Mouse (Mus musculus) midbrain, postnatal 0 days (tissue): Measurements from ENCODE around the gene Igsf23. TPM values are rescaled to one million over a fixed set of nuclear protein-coding genes. Genes with fewer than 3 reads are reported as not detected.

ENCODE experiments used
- ATAC-seq: fragments of 200-750 bp; cut with Nextera tagmentation; 2 replicates; pipeline ENCODE4 v1.8.0; 2017; ENCODE audit warnings: moderate number of reproducible peaks, mild to moderate bottlenecking, moderate TSS enrichment, moderate library complexity; ENCODE audit not compliant: low FRiP score
- DNase-seq: peaks from one replicate; pipeline ENCODE4 v3.0.0-alpha.2; 2015; ENCODE audit warnings: low spot score
- H3K27ac ChIP-seq: fragments of 300-500 bp; sonication (generic); 2 replicates; pipeline ENCODE4 v1.5.1; 2014; ENCODE audit warnings: low read depth, mild to moderate bottlenecking, low read length, mixed read lengths
- H3K27me3 ChIP-seq: fragments of 300-500 bp; sonication (generic); 2 replicates; pipeline ENCODE4 v1.6.1; 2014; ENCODE audit warnings: low read length, control low read depth, mixed read lengths; ENCODE audit not compliant: insufficient read depth
- H3K36me3 ChIP-seq: fragments of 300-500 bp; sonication (generic); 2 replicates; pipeline ENCODE4 v1.6.1; 2014; ENCODE audit warnings: low read length, control low read depth, mixed read lengths; ENCODE audit not compliant: insufficient read depth
- H3K4me1 ChIP-seq: fragments of 300-500 bp; sonication (generic); 2 replicates; pipeline ENCODE4 v1.6.1; 2014; ENCODE audit warnings: mild to moderate bottlenecking, control low read depth, antibody characterized with exemption, low read length, mixed read lengths; ENCODE audit not compliant: insufficient read depth
- H3K4me2 ChIP-seq: fragments of 300-500 bp; sonication (generic); 2 replicates; pipeline ENCODE4 v1.6.1; 2014; ENCODE audit warnings: low read depth, mild to moderate bottlenecking, low read length, mixed read lengths; ENCODE audit not compliant: poor library complexity, severe bottlenecking
- H3K4me3 ChIP-seq: fragments of 300-500 bp; sonication (generic); 2 replicates; pipeline ENCODE4 v1.5.1; 2014; ENCODE audit warnings: low read depth, mild to moderate bottlenecking, low read length, moderate library complexity
- H3K9ac ChIP-seq: fragments of 300-500 bp; sonication (generic); replicated peaks from 2 replicates; pipeline ENCODE4 v1.6.1; 2014; ENCODE audit warnings: mild to moderate bottlenecking, low read length, moderate library complexity, mixed read lengths; ENCODE audit not compliant: poor library complexity, severe bottlenecking
- H3K9me3 ChIP-seq: fragments of 300-500 bp; sonication (generic); 2 replicates; pipeline ENCODE4 v1.6.1; 2016; ENCODE audit warnings: low read length, control low read depth
- CTCF ChIP-seq: IDR thresholded peaks from 2 replicates; pipeline ENCODE4 v1.5.1; 2016; ENCODE audit warnings: antibody characterized with exemption, mild to moderate bottlenecking
- WGBS: fragments of 180-500 bp; shearing (Covaris S2); extraction: QIAGEN DNeasy Blood & Tissue Kit; methylation state at CpG from one replicate; pipeline ENCODE4 v1.1.7; 2014; 5-methylcytosine and 5-hydroxymethylcytosine counted together
- polyA plus RNA-seq: library from polyadenylated mRNA; unstranded; fragments of >200 nt; fragmentation: Nextera tagmentation; extraction: Ambion mirVana; gene quantifications from 2 replicates; pipeline ENCODE4 v1.2.1, GENCODE M21; 2015
- total RNA-seq: library from RNA; depleted of rRNA; stranded (reverse); fragments of >200 nt; gene quantifications from 2 replicates; pipeline ENCODE4 v1.2.3, GENCODE M21; 2014

Gene Igsf23
- total and polyA plus RNA-seq, 2 experiments from 2014 or later: not detected

- Histone ChIP-seq H3K36me3 (no peaks in the 10 kb centered on the region), H3K4me2 (no peak overlapping the region), H3K9me3 (no peaks in the 10 kb centered on the region), H3K4me3 (no peak overlapping the region), H3K27ac (no peak overlapping the region), H3K9ac (no peak overlapping the region), H3K27me3 (no peaks in the 10 kb centered on the region), H3K4me1 (no peaks in the 10 kb centered on the region)
- ATAC-seq (no peak), DNase-seq (no peak)
- TF ChIP-seq CTCF: no peak
- WGBS: 47% methylated on average over 5 of the region's 6 CpGs
Measured at GRCm38 (mm10) chr7:19940256-19940655, 10.3 kb downstream of the Igsf23 start.

GRCm38 (mm10) chr7:19939555-19940235 lies 10.9 kb downstream of the Igsf23 start:
- TF ChIP-seq CTCF: no peak
- Histone ChIP-seq H3K36me3 (no peaks in the 10 kb centered on the region), H3K9me3 (no peaks in the 10 kb centered on the region), H3K27me3 (no peaks in the 10 kb centered on the region), H3K4me1 (no peaks in the 10 kb centered on the region), H3K4me2 (no peak overlapping the region), H3K9ac (no peak overlapping the region), H3K4me3 (no peak overlapping the region), H3K27ac (no peak overlapping the region)
- peak; percentile 44 for DNase-seq
- ATAC-seq: no peak
- WGBS: 59% methylated on average over 11 of the region's 12 CpGs

GRCm38 (mm10) chr7:19937229-19937821 lies 13.2 kb downstream of the Igsf23 start:
- no peaks in the 10 kb centered on the region for H3K27me3 ChIP-seq
- 92% methylated on average over 11 of the region's 11 CpGs for WGBS
- no peak overlapping the region for H3K9ac ChIP-seq
- H3K4me2 ChIP-seq: no peak overlapping the region
- DNase-seq: no peak
- no peak overlapping the region for H3K27ac ChIP-seq
- TF ChIP-seq CTCF: no peak
- H3K4me1 ChIP-seq: no peaks in the 10 kb centered on the region
- ATAC-seq: no peak
- no peak overlapping the region for H3K4me3 ChIP-seq
- H3K9me3 ChIP-seq: no peaks in the 10 kb centered on the region
- H3K36me3 ChIP-seq: no peaks in the 10 kb centered on the region

- Histone ChIP-seq H3K36me3 (no peaks in the 10 kb centered on the region), H3K4me1 (no peaks in the 10 kb centered on the region), H3K9ac (no peak overlapping the region), H3K9me3 (no peaks in the 10 kb centered on the region), H3K27me3 (no peaks in the 10 kb centered on the region), H3K27ac (no peak overlapping the region), H3K4me2 (no peak overlapping the region), H3K4me3 (no peak overlapping the region)
- no peak for ATAC-seq
- WGBS: 72% methylated on average over 6 of the region's 6 CpGs
- no peak for TF ChIP-seq CTCF
- DNase-seq: no peak
Measured at GRCm38 (mm10) chr7:19935961-19936360, 14.6 kb downstream of the Igsf23 start.

- H3K27me3 ChIP-seq: no peaks in the 10 kb centered on the region
- H3K36me3 ChIP-seq: no peaks in the 10 kb centered on the region
- 83% methylated on average over 20 of the region's 20 CpGs for WGBS
- no peak for DNase-seq
- H3K27ac ChIP-seq: no peak overlapping the region
- TF ChIP-seq CTCF: no peak
- no peak for ATAC-seq
- no peak overlapping the region for H3K4me2 ChIP-seq
- H3K4me1 ChIP-seq: no peaks in the 10 kb centered on the region
- no peaks in the 10 kb centered on the region for H3K9me3 ChIP-seq
- no peak overlapping the region for H3K9ac ChIP-seq
- H3K4me3 ChIP-seq: no peak overlapping the region
Measured at GRCm38 (mm10) chr7:19935171-19935751, 15.3 kb downstream of the Igsf23 start.
